Mouse (Mus musculus) forelimb bud, embryonic 11.5 days (tissue): ENCODE data around the gene Mcm3.

Experiments
- DNase-seq: peaks from one replicate; pipeline ENCODE4 v3.0.0-alpha.2; 2012; ENCODE audit warnings: low read depth, low spot score

Gene Mcm3

GRCm38 (mm10) chr1:20819771-20820605, at the start of gene Mcm3:
TSS of gene Mcm3 (minus strand) at chr1:20820312.
- DNase-seq: peak; percentile 98

DNA sequence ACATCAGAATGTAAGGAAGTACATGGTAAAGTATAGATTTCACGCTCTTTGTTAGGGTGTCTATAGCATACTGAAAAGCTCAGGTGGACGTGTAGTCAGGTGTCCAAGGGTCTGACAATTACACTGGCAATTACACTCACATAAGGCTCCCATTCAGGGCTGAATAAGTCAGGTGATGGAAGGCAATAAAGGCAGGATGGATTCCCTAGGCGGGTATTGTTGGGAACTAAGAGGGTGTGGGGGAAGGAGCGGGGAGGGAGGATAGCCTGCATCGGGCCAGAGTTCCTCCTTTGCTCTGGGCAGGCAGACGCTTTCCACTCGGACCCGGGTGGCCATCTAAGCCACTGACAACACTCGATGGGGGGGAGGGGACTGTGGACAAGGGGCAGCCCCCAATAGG, 47.9 kb upstream of the Mcm3 start:
- no peak for DNase-seq

DNA sequence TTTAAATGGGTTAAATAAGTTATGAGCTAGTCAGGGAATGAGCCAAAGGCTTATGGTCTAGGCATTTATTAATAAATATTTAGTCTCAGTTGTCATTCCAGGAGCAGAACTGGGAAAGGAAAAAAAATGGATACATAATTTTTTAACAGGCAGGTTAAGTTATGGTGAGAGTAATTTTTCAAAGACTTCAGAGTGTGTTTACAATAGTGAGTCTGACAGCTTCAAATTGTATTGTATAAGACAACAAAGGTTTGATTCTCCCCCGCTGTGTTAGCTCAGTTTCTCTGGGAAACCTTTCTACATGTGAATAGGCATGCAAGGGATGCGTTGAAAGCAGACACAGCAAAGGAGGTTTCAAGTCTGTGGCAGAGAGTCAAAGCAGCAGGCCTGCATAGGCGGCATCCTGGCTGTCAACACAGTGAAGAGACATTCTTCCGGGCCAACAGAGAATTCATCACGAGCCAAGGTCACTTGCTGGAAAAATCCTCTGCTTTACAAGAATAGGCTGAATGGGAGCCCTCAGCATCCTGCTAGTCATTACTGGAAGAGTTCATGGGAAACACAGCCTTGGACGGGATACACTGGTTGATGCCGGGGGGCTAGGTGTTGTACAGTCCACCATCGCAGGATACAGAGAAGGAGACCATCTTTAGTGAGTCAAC, 47.3 kb upstream of the Mcm3 start:
- DNase-seq: no peak

DNA sequence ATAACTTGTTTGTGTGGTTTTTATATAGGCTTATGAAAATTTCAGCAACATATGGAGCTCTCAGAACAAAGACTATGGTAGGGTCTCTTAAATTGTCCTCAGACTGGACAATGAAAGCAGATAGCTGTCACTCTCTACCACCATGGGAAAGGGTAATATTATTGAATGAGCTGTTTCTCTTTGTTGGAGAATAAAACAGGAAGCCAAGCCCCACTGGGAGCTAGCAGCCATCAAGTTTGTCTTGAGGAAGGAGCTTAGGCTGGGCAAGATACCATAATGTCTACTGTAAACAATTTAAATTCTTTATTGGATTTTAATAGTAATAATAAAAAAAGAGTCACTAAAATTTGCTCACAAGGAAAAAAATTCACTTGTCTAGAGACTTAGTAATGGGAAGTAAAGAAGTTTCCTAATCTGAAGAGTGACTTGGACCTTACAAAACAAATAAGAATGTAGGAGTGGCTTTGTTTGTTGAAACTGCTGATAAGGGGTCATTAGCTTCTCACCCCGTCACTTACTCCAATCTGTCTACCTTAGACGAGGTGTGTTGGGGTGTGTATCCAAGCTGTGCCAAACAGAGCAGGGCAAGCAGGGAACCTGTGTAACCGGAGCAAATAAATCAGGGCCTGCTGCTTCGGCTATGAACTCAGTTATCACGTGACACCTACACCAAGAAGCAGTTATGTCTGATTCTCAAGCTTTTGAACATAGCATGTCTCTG, 43.5 kb upstream of the Mcm3 start:
- no peak for DNase-seq

DNA sequence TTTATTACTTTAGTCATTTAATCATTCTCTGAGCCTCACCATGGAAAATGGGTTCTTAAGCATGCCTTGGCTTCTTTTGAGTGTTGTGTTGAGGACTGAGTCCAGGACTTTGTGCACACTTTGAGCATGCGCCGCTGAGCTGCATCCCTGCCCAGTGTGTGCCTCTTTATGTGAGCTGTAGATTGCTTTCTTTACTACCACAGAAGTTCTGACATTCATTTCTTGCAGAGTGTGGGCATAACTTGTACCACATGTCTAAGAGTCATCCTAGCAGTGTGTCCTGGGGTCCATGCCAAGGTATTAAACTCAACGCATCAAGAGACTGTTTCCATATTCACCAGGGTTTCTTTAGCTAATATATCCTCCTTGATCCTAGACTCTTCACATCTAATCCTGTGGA, 41.8 kb upstream of the Mcm3 start:
- DNase-seq: no peak

GRCm38 (mm10) chr1:20860775-20861174, 40.7 kb upstream of the Mcm3 start:
- DNase-seq: no peak

GRCm38 (mm10) chr1:20856924-20857902, 37.1 kb upstream of the Mcm3 start:
- DNase-seq: no peak

DNA sequence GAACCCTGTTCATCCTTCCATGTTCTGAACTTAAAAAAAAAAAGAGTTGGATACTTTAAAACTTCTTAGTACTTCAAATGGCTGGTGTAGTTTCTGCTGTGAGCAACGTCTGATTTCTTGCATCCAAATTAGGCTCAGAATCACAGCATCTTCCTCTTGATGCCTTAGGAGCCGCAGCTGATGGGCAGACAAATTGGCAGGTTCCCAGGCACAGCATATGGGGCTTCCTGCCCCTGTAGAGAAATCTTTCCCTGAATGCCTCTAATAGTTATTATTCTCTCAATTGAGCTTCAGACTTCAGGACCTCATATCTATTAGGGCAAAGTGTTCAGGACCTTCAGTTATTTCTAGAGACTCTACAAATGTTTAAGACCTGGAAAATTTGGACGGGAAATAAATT, 19.8 kb upstream of the Mcm3 start:
- no peak for DNase-seq

DNA sequence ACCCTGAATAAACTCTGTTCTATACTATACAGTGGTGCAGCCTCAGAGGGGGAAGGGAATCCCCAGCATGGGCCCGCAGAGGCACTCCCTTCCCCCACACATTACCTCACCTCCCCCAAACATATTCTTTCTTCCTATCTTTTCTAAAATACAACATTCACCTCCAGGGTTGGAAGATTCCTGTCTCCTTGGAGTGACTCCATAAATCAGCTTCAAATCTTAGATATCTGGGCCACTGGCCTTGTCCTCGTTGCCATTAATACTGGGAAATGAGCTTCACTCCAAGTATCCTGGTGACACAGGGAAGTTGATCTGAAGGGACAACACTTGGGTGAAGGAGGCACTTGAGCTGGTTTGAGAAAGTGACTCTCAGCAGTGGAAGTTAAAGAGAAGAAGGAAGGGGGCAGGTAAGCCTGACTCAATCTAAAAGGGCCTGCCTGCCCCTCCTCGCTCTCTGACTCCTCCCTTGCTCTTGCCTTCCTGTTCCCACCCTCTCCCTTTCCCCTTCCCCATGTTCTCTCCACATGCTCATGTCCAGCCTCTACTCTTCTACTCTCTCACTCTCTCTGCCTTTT, 16.5 kb upstream of the Mcm3 start:
- no peak for DNase-seq

DNA sequence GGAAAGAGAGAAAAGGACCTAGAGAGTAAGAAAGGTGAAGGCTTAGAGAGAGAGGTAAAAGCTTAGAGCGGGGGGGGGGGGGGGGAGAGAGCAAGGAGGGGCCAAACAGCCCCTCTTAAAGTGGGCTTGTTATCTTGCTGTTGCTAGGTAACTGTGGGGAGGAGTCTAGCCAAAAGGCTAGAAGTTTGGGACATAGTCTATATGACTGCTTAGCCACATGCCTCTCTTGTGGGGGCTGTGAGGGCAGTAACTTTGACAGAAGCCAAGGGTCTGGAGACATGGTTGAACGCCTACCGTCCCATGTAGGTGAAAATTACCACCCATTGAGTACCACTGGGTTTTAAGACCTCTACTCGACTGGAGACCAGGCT, 13.0 kb upstream of the Mcm3 start:
- DNase-seq: no peak

- DNase-seq: no peak
Measured at GRCm38 (mm10) chr1:20832473-20833140, 12.5 kb upstream of the Mcm3 start.

GRCm38 (mm10) chr1:20830546-20830945, 10.4 kb upstream of the Mcm3 start:
- DNase-seq: no peak

DNA sequence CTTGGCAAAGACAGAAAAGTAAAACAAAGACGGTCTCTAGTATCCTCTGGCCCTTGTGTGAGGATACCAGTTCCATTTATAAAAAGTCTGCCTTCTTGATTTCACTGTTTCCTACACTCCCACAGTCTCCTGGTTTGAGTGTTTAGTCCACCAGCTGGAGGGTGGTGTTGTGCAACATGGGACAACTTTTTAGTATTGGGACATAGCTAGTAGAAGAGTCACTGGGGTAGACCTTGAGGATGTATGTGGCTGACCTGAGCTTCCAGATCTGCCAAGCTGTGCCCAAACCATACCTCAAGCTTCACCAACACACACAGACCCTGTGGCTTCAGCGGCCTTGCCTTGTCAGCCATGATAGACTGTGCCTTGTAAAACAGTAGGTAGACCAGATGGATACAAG, 7.9 kb upstream of the Mcm3 start:
- no peak for DNase-seq

- DNase-seq: no peak
Measured at GRCm38 (mm10) chr1:20825036-20825435, 4.9 kb upstream of the Mcm3 start.

DNA sequence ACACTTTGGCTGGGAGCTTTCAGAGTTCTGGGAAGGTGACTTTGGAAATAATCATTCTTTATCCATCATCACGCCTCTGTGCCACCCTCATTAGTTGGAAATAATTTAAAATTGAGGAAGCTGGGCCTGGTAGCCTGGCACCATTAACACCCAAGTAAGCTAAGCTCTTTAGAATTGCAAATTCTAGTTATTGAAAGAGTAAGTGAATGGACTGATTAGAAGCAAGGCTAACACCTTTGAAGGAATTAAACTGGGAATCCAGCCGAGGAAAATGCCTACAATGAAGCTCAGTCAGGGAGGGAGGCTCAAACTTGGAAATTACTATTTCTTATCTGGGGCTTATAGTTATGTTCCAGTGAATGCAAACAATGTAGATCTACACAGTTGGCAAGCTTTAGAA, 3.8 kb upstream of the Mcm3 start:
- DNase-seq: no peak

- DNase-seq: no peak
Measured at GRCm38 (mm10) chr1:20823471-20823870, 3.4 kb upstream of the Mcm3 start.

- DNase-seq: no peak
Measured at GRCm38 (mm10) chr1:20820959-20821358, 847 bp upstream of the Mcm3 start.

DNA sequence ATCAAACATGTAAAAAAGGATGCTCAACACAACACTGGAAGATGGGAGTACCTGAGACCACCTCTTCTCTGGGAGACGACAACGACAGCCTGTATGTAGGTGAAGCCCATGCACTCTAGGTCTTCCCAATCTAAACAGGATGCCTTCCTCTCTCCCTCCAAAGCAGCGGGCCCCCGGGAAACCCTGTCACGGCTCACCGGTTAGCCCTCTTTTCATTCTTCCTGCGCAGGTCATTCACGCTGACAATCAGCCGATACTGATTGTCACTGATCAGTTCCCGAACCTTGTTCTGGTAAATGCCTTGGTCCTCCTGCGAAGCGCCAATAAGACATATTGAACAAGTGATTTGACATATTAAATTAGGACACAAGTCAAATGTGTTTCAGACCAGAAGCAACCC, 2.5 kb downstream of the Mcm3 start:
- DNase-seq: no peak

DNA sequence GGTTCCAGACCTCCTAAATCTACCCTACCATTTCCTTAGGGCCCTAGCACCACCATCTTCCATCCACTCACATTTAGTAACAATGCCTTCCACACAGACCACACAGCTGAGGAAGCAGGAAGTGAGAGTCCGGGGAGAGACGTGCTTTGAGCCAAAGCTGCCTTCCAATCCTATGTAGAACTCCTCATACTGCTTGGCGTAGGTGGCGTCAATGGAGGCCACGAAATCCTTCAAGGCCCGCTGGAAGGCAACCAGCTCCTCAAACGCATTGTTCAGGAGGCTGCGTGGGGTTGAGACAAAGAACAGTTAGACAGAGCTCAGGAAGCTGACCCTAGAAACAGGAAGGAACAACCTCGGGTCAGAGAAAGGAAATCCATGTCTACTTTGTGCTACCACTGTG, 2.9 kb downstream of the Mcm3 start:
- DNase-seq: no peak

GRCm38 (mm10) chr1:20814521-20814920, 5.6 kb downstream of the Mcm3 start:
- DNase-seq: no peak

DNA sequence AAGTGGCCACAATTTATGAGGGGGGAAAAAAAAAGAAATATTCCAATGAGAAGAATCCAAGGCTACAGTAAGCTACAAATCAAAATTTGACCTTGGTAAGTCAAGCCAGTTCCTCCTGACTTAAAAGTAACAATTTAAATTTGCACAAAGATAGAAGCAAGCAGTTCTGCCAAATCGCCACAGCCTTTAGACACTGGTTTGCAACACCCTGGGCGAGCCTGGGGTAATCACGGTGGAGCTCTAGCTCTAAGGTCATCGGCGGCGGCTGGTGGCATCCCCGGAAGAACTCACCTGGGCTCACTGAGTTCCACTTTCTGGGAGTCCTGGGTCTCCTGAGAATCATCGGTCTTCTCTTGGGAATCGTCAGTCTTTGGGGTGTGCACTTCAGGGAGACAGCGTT, 15.6 kb downstream of the Mcm3 start:
- DNase-seq: no peak
